Mouse (Mus musculus) liver, adult 2 months (tissue): Measurements from ENCODE around the gene Ubtf. TPM values are rescaled to one million over a fixed set of nuclear protein-coding genes. Genes with fewer than 3 reads are reported as not detected.

Source experiments
- DNase-seq: peaks from one replicate; pipeline ENCODE4 v3.0.0-alpha.2; 2011; ENCODE audit warnings: low read depth, low spot score; ENCODE audit errors: extremely low read depth
- H3K27ac ChIP-seq: fragments of 200-500 bp; replicated peaks from 2 replicates; pipeline ENCODE4 v1.5.1; 2012; ENCODE audit warnings: low read depth, mild to moderate bottlenecking, control low read depth, inconsistent platforms, low read length; ENCODE audit not compliant: insufficient read depth
- H3K27me3 ChIP-seq: fragments of 200-500 bp; 2 replicates; pipeline ENCODE4 v1.6.1; 2012; ENCODE audit warnings: mild to moderate bottlenecking, moderate library complexity, low read length, inconsistent platforms; ENCODE audit not compliant: control insufficient read depth, insufficient read depth
- H3K36me3 ChIP-seq: fragments of 200-500 bp; 2 replicates; pipeline ENCODE4 v1.6.1; 2012; ENCODE audit warnings: low read length, inconsistent platforms; ENCODE audit not compliant: control insufficient read depth, insufficient read depth
- H3K4me1 ChIP-seq: fragments of 200-500 bp; 2 replicates; pipeline ENCODE4 v1.6.1; 2011; ENCODE audit warnings: low read length; ENCODE audit not compliant: control insufficient read depth, insufficient read depth
- H3K4me3 ChIP-seq: fragments of 200-500 bp; 2 replicates; pipeline ENCODE4 v1.5.1; 2011; ENCODE audit warnings: low read depth, mild to moderate bottlenecking, control low read depth, low read length, moderate library complexity; ENCODE audit not compliant: insufficient read depth
- H3K79me2 ChIP-seq: fragments of 200-500 bp; 2 replicates; pipeline ENCODE4 v1.6.1; 2012; ENCODE audit warnings: inconsistent platforms, mild to moderate bottlenecking, low read length, moderate library complexity; ENCODE audit not compliant: control insufficient read depth, insufficient read depth
- H3K9ac ChIP-seq: fragments of 200-500 bp; 2 replicates; pipeline ENCODE4 v1.6.1; 2012; ENCODE audit warnings: low read depth, mild to moderate bottlenecking, control low read depth, inconsistent platforms, low read length
- CTCF ChIP-seq: fragments of 200-500 bp; IDR thresholded peaks from 2 replicates; pipeline ENCODE4 v1.5.1; 2011; ENCODE audit warnings: low read depth, low read length, control low read depth
- POLR2A ChIP-seq: fragments of 200-500 bp; IDR thresholded peaks from 2 replicates; pipeline ENCODE4 v1.6.1; 2011; ENCODE audit warnings: low read length, control low read depth; ENCODE audit not compliant: insufficient read depth; ENCODE audit errors: extremely low read depth
- WGBS: fragments of 180-500 bp; shearing (Covaris S2); methylation state at CpG from one replicate; pipeline ENCODE4 v1.1.7; 2018; 5-methylcytosine and 5-hydroxymethylcytosine counted together
- polyA plus RNA-seq: library from polyadenylated mRNA; depleted of rRNA; stranded (reverse); fragments of >200 nt; gene quantifications from 2 replicates; pipeline ENCODE4 v1.2.3, GENCODE M21; 2012
- total RNA-seq: library from RNA; depleted of rRNA; stranded (reverse); fragments of >200 nt; gene quantifications from 2 replicates; pipeline ENCODE4 v1.2.3, GENCODE M21; 2014

Gene Ubtf
- total and polyA plus RNA-seq, 2 experiments: 12.8 to 19.4 TPM

GRCm38 (mm10) chr11:102356190-102356589 lies 36.6 kb upstream of the Ubtf start:
- H3K4me3 ChIP-seq: no peak overlapping the region

GRCm38 (mm10) chr11:102355501-102355900 lies 36.0 kb upstream of the Ubtf start:
- TF ChIP-seq CTCF (no peak), POLR2A (no peak)
- Histone ChIP-seq H3K4me3 (no peak overlapping the region), H3K36me3 (no peaks in the 10 kb centered on the region), H3K79me2 (no peaks in the 10 kb centered on the region), H3K27ac (no peak overlapping the region), H3K9ac (no peak overlapping the region), H3K27me3 (0 out of 2 replicates have a peak, but pooled peaks cover 3% of the 10 kb centered on the region), H3K4me1 (no peaks in the 10 kb centered on the region)
- no peak for DNase-seq
- WGBS: 72% methylated on average over 3 of the region's 3 CpGs

More at GRCm38 (mm10) chr11:102356190-102356589, 36.6 kb upstream of the Ubtf start:
- H3K9ac ChIP-seq: no peak overlapping the region
- no peaks in the 10 kb centered on the region for H3K4me1 ChIP-seq
- no peak for TF ChIP-seq CTCF
- TF ChIP-seq POLR2A: no peak
- DNase-seq: no peak
- no peaks in the 10 kb centered on the region for H3K79me2 ChIP-seq
- 0 out of 2 replicates have a peak, but pooled peaks cover 3% of the 10 kb centered on the region for H3K27me3 ChIP-seq
- H3K27ac ChIP-seq: no peak overlapping the region
- H3K36me3 ChIP-seq: no peaks in the 10 kb centered on the region
- 73% methylated on average over 12 of the region's 12 CpGs for WGBS

- no peak for DNase-seq
- TF ChIP-seq CTCF: no peak
- no peak for TF ChIP-seq POLR2A
- H3K36me3 ChIP-seq: no peaks in the 10 kb centered on the region
Measured at GRCm38 (mm10) chr11:102353021-102353431, 33.5 kb upstream of the Ubtf start.

GRCm38 (mm10) chr11:102352378-102352777 lies 32.8 kb upstream of the Ubtf start:
- Histone ChIP-seq H3K4me3 (no peak overlapping the region), H3K36me3 (no peaks in the 10 kb centered on the region), H3K27ac (no peak overlapping the region), H3K9ac (no peak overlapping the region), H3K27me3 (0 out of 2 replicates have a peak, but pooled peaks cover 3% of the 10 kb centered on the region), H3K4me1 (no peaks in the 10 kb centered on the region), H3K79me2 (no peaks in the 10 kb centered on the region)
- no peak for DNase-seq
- TF ChIP-seq POLR2A (no peak), CTCF (no peak)
- WGBS: 58% methylated on average over 5 of the region's 5 CpGs

More at GRCm38 (mm10) chr11:102353021-102353431, 33.5 kb upstream of the Ubtf start:
- Histone ChIP-seq H3K4me1 (no peaks in the 10 kb centered on the region), H3K27me3 (0 out of 2 replicates have a peak, but pooled peaks cover 3% of the 10 kb centered on the region), H3K9ac (no peak overlapping the region), H3K79me2 (no peaks in the 10 kb centered on the region), H3K27ac (no peak overlapping the region), H3K4me3 (no peak overlapping the region)
- WGBS: 49% methylated on average over 8 of the region's 8 CpGs

- Histone ChIP-seq H3K79me2 (no peaks in the 10 kb centered on the region), H3K27ac (no peak overlapping the region), H3K27me3 (no peaks in the 10 kb centered on the region), H3K4me3 (no peak overlapping the region), H3K4me1 (no peaks in the 10 kb centered on the region), H3K36me3 (no peaks in the 10 kb centered on the region), H3K9ac (no peak overlapping the region)
- no peak for DNase-seq
- WGBS: 86% methylated on average over 17 of the region's 17 CpGs
- TF ChIP-seq POLR2A: no peak
- TF ChIP-seq CTCF: no peak
Measured at GRCm38 (mm10) chr11:102350981-102351523, 31.5 kb upstream of the Ubtf start.

- no peak for TF ChIP-seq POLR2A
- TF ChIP-seq CTCF: no peak
- 91% methylated on average over 4 of the region's 4 CpGs for WGBS
- no peak overlapping the region for H3K27ac ChIP-seq
- no peaks in the 10 kb centered on the region for H3K79me2 ChIP-seq
- no peaks in the 10 kb centered on the region for H3K4me1 ChIP-seq
- DNase-seq: no peak
- no peak overlapping the region for H3K4me3 ChIP-seq
- no peaks in the 10 kb centered on the region for H3K27me3 ChIP-seq
- no peak overlapping the region for H3K9ac ChIP-seq
- H3K36me3 ChIP-seq: no peaks in the 10 kb centered on the region
Measured at GRCm38 (mm10) chr11:102350416-102350815, 30.9 kb upstream of the Ubtf start.
